Mouse (Mus musculus) neural tube, embryonic 15.5 days (tissue): ENCODE data around the gene Uhrf1bp1. TPM values are rescaled to one million over a fixed set of nuclear protein-coding genes. Genes with fewer than 3 reads are reported as not detected.

Experiments
- ATAC-seq: fragments of 200-750 bp; cut with Nextera tagmentation; 2 replicates; pipeline ENCODE4 v1.8.0; 2017; ENCODE audit warnings: mild to moderate bottlenecking, moderate TSS enrichment, moderate library complexity; ENCODE audit not compliant: low FRiP score
- H3K27ac ChIP-seq: fragments of 300-500 bp; sonication (generic); replicated peaks from 2 replicates; pipeline ENCODE4 v1.5.1; 2015; ENCODE audit warnings: mild to moderate bottlenecking, inconsistent platforms
- H3K27me3 ChIP-seq: fragments of 300-500 bp; sonication (generic); replicated peaks from 2 replicates; pipeline ENCODE4 v1.6.1; 2015; ENCODE audit warnings: inconsistent platforms
- H3K36me3 ChIP-seq: fragments of 300-500 bp; sonication (generic); 2 replicates; pipeline ENCODE4 v1.6.1; 2015; ENCODE audit warnings: inconsistent platforms
- H3K4me1 ChIP-seq: fragments of 300-500 bp; sonication (generic); 2 replicates; pipeline ENCODE4 v1.6.1; 2015; ENCODE audit warnings: inconsistent platforms
- H3K4me2 ChIP-seq: fragments of 300-500 bp; sonication (generic); 2 replicates; pipeline ENCODE4 v1.6.1; 2015; ENCODE audit warnings: inconsistent platforms, mild to moderate bottlenecking, moderate library complexity
- H3K4me3 ChIP-seq: fragments of 300-500 bp; sonication (generic); replicated peaks from 2 replicates; pipeline ENCODE4 v1.5.1; 2015; ENCODE audit warnings: mild to moderate bottlenecking, inconsistent platforms
- H3K9ac ChIP-seq: fragments of 300-500 bp; sonication (generic); replicated peaks from 2 replicates; pipeline ENCODE4 v1.6.1; 2015; ENCODE audit warnings: mild to moderate bottlenecking, inconsistent platforms
- H3K9me3 ChIP-seq: fragments of 300-500 bp; sonication (generic); replicated peaks from 2 replicates; pipeline ENCODE4 v1.6.1; 2016; ENCODE audit warnings: inconsistent platforms
- WGBS: fragments of 180-500 bp; shearing (Covaris S2); methylation state at CpG from one replicate; pipeline ENCODE4 v1.1.7; 2015; ENCODE audit warnings: mixed read lengths; 5-methylcytosine and 5-hydroxymethylcytosine counted together
- polyA plus RNA-seq: library from polyadenylated mRNA; unstranded; fragments of >200 nt; fragmentation: Nextera tagmentation; extraction: Ambion mirVana; gene quantifications from 2 replicates; pipeline ENCODE4 v1.2.1, GENCODE M21; 2015

Gene Uhrf1bp1
- polyA plus RNA-seq, 1 experiment from 2014 or later = 6.0 TPM

GRCm38 (mm10) chr17:27925054-27925453 lies 68.8 kb downstream of the Uhrf1bp1 start:
- no peak overlapping the region for H3K4me3 ChIP-seq
- no peaks in the 10 kb centered on the region for H3K9me3 ChIP-seq
- peaks cover 33% of the 10 kb centered on the region for H3K4me1 ChIP-seq
- no peaks in the 10 kb centered on the region for H3K27me3 ChIP-seq
- H3K4me2 ChIP-seq = no peak overlapping the region
- H3K27ac ChIP-seq = no peak overlapping the region
- H3K9ac ChIP-seq = no peak overlapping the region
- H3K36me3 ChIP-seq = no peaks in the 10 kb centered on the region
- ATAC-seq = no peak
- 80% methylated on average over 4 of the region's 4 CpGs for WGBS

GRCm38 (mm10) chr17:27925504-27925903 lies 69.3 kb downstream of the Uhrf1bp1 start:
- Histone ChIP-seq H3K4me3 (no peak overlapping the region), H3K9ac (no peak overlapping the region), H3K4me2 (no peak overlapping the region), H3K9me3 (no peaks in the 10 kb centered on the region), H3K4me1 (peaks cover 31% of the 10 kb centered on the region), H3K27me3 (no peaks in the 10 kb centered on the region), H3K36me3 (no peaks in the 10 kb centered on the region), H3K27ac (no peak overlapping the region)
- WGBS = 77% methylated on average over 7 of the region's 7 CpGs
- ATAC-seq = no peak

- H3K4me1 ChIP-seq = no peaks in the 10 kb centered on the region
- H3K4me3 ChIP-seq = no peak overlapping the region
- no peaks in the 10 kb centered on the region for H3K9me3 ChIP-seq
- no peak for ATAC-seq
- no peaks in the 10 kb centered on the region for H3K27me3 ChIP-seq
- H3K9ac ChIP-seq = no peak overlapping the region
- no peak overlapping the region for H3K27ac ChIP-seq
- no peaks in the 10 kb centered on the region for H3K36me3 ChIP-seq
- WGBS = 92% methylated on average over 5 of the region's 5 CpGs
- no peak overlapping the region for H3K4me2 ChIP-seq
Observed at GRCm38 (mm10) chr17:27930291-27930690, 74.0 kb downstream of the Uhrf1bp1 start.

GRCm38 (mm10) chr17:27931826-27932225 lies 75.6 kb downstream of the Uhrf1bp1 start:
- H3K9me3 ChIP-seq = no peaks in the 10 kb centered on the region
- no peak overlapping the region for H3K27ac ChIP-seq
- no peak for ATAC-seq
- WGBS = 90% methylated on average over 4 of the region's 4 CpGs
- no peak overlapping the region for H3K4me2 ChIP-seq
- no peaks in the 10 kb centered on the region for H3K27me3 ChIP-seq
- peaks cover 3% of the 10 kb centered on the region; the same call in 1 of the 2 replicates for H3K4me1 ChIP-seq
- no peaks in the 10 kb centered on the region for H3K36me3 ChIP-seq
- no peak overlapping the region for H3K4me3 ChIP-seq
- no peak overlapping the region for H3K9ac ChIP-seq

GRCm38 (mm10) chr17:27934136-27934910 lies 78.1 kb downstream of the Uhrf1bp1 start:
- peaks cover 26% of the 10 kb centered on the region for H3K4me1 ChIP-seq
- no peaks in the 10 kb centered on the region for H3K36me3 ChIP-seq
- no peak overlapping the region for H3K9ac ChIP-seq
- no peak overlapping the region for H3K4me2 ChIP-seq
- no peaks in the 10 kb centered on the region for H3K27me3 ChIP-seq
- no peaks in the 10 kb centered on the region for H3K9me3 ChIP-seq
- no peak overlapping the region for H3K27ac ChIP-seq
- no peak for ATAC-seq
- H3K4me3 ChIP-seq = no peak overlapping the region
- WGBS = 94% methylated on average over 10 of the region's 10 CpGs

GRCm38 (mm10) chr17:27935091-27935490 lies 78.8 kb downstream of the Uhrf1bp1 start:
- Histone ChIP-seq H3K27me3 (no peaks in the 10 kb centered on the region), H3K36me3 (no peaks in the 10 kb centered on the region), H3K4me2 (no peak overlapping the region), H3K9me3 (no peaks in the 10 kb centered on the region), H3K4me1 (peaks cover 33% of the 10 kb centered on the region), H3K27ac (no peak overlapping the region), H3K9ac (no peak overlapping the region), H3K4me3 (no peak overlapping the region)
- ATAC-seq = no peak
- WGBS = 83% methylated on average over 3 of the region's 3 CpGs

GRCm38 (mm10) chr17:27937054-27937615 lies 80.9 kb downstream of the Uhrf1bp1 start:
- ATAC-seq = no peak
- Histone ChIP-seq H3K4me3 (no peak overlapping the region), H3K4me1 (peaks cover 44% of the 10 kb centered on the region), H3K9me3 (no peaks in the 10 kb centered on the region), H3K27ac (no peak overlapping the region), H3K36me3 (no peaks in the 10 kb centered on the region), H3K9ac (no peak overlapping the region), H3K4me2 (no peak overlapping the region), H3K27me3 (no peaks in the 10 kb centered on the region)
- WGBS = 71% methylated on average over 4 of the region's 4 CpGs

- ATAC-seq = no peak
- no peaks in the 10 kb centered on the region for H3K9me3 ChIP-seq
Observed at GRCm38 (mm10) chr17:27938121-27938754, 82.0 kb downstream of the Uhrf1bp1 start.

GRCm38 (mm10) chr17:27939028-27939427 lies 82.8 kb downstream of the Uhrf1bp1 start:
- Histone ChIP-seq H3K36me3 (no peaks in the 10 kb centered on the region), H3K27me3 (no peaks in the 10 kb centered on the region), H3K9ac (no peak overlapping the region), H3K4me1 (peaks cover 44% of the 10 kb centered on the region), H3K4me2 (no peak overlapping the region), H3K4me3 (no peak overlapping the region), H3K27ac (no peak overlapping the region), H3K9me3 (no peaks in the 10 kb centered on the region)
- no peak for ATAC-seq
- 74% methylated on average over 5 of the region's 5 CpGs for WGBS

More at GRCm38 (mm10) chr17:27938121-27938754, 82.0 kb downstream of the Uhrf1bp1 start:
- Histone ChIP-seq H3K4me3 (no peak overlapping the region), H3K36me3 (no peaks in the 10 kb centered on the region), H3K9ac (no peak overlapping the region), H3K27ac (no peak overlapping the region), H3K27me3 (no peaks in the 10 kb centered on the region), H3K4me2 (no peak overlapping the region), H3K4me1 (peaks cover 44% of the 10 kb centered on the region)
- WGBS = 80% methylated on average over 12 of the region's 12 CpGs

GRCm38 (mm10) chr17:27940352-27940751 lies 84.1 kb downstream of the Uhrf1bp1 start:
- ATAC-seq = no peak
- Histone ChIP-seq H3K4me1 (peaks cover 46% of the 10 kb centered on the region), H3K27me3 (no peaks in the 10 kb centered on the region), H3K4me2 (no peak overlapping the region), H3K36me3 (no peaks in the 10 kb centered on the region), H3K27ac (no peak overlapping the region), H3K4me3 (no peak overlapping the region), H3K9me3 (no peaks in the 10 kb centered on the region), H3K9ac (no peak overlapping the region)
- WGBS = 32% methylated on average over 4 of the region's 4 CpGs

GRCm38 (mm10) chr17:27941178-27941577 lies 84.9 kb downstream of the Uhrf1bp1 start:
- WGBS = 80% methylated on average over 5 of the region's 5 CpGs
- no peak overlapping the region for H3K4me2 ChIP-seq
- no peaks in the 10 kb centered on the region for H3K36me3 ChIP-seq
- no peaks in the 10 kb centered on the region for H3K27me3 ChIP-seq
- no peaks in the 10 kb centered on the region for H3K9me3 ChIP-seq
- no peak for ATAC-seq
- H3K9ac ChIP-seq = no peak overlapping the region
- peaks cover 55% of the 10 kb centered on the region for H3K4me1 ChIP-seq
- no peak overlapping the region for H3K4me3 ChIP-seq
- H3K27ac ChIP-seq = no peak overlapping the region

GRCm38 (mm10) chr17:27941698-27942097 lies 85.5 kb downstream of the Uhrf1bp1 start:
- 75% methylated on average over 2 of the region's 2 CpGs for WGBS
- Histone ChIP-seq H3K27me3 (no peaks in the 10 kb centered on the region), H3K9ac (no peak overlapping the region), H3K4me1 (peaks cover 58% of the 10 kb centered on the region), H3K4me3 (no peak overlapping the region), H3K36me3 (no peaks in the 10 kb centered on the region), H3K4me2 (no peak overlapping the region), H3K27ac (no peak overlapping the region), H3K9me3 (no peaks in the 10 kb centered on the region)
- no peak for ATAC-seq
